Mouse (Mus musculus) gastrocnemius, postnatal 10 days (tissue): ENCODE data around the gene Ddx58. TPM values are rescaled to one million over a fixed set of nuclear protein-coding genes. Genes with fewer than 3 reads are reported as not detected.
A peak's percentile ranks its signal among the peaks of the same experiment; 100 is the strongest.

Source experiments
- DNase-seq: peaks from one replicate; pipeline ENCODE4 v3.0.0; 2021; ENCODE audit warnings: mixed read lengths
- total RNA-seq, 2 experiments: library from RNA; stranded (reverse); gene quantifications; 2 replicates each; pipeline ENCODE4 v1.2.3; 2021

Gene Ddx58
- total RNA-seq, 2 experiments from 2014 or later, result 3.8 to 6.3 TPM

DNA sequence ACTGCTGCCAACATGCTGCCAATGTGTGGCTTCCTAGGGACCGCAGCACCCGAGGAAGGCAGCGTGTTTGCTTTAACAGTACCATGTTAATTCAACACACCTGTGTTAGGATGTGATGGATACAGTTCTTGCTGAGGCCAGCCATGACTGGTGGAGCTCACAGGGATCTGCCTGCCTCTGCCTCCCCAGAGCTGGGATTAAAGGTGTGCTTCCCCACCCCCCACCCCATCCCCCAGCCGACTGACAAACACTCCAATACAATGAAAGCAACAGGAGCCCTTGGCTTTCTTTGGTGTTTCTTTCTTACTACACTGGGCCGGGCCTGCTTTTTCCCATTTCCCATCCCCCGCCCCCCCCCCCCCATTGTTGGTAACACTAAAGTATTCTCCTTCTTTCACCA is 5.4 kb downstream of the Ddx58 start:
- DNase-seq, result no peak

DNA sequence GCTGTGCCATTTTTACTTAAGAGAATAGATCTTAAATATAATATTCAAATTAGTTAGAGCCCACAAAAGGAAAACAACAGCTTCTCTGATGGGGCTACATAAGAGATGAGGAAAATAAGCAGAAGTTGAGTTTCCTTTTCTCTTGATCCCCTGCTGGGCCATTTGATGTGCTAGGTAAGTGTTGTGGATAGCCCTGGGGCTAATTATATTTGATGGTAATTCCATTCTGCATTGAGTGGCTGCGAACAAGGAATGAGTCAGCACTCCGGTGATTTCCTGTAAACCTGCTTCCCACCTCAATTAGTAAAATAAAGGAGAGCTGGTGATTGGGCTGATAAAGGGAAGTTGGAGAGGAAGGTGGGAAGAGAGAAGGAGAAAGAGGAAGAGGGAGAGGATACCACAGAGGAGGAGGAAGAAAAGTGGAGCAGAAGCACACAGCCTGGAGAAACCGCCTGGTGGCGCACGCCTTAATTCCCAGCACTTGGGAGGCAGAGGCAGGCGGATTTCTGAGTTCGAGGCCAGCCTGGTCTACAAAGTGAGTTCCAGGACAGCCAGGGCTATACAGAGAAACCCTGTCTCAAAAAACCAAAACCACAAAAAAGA is 6.5 kb downstream of the Ddx58 start:
- no peak for DNase-seq

DNA sequence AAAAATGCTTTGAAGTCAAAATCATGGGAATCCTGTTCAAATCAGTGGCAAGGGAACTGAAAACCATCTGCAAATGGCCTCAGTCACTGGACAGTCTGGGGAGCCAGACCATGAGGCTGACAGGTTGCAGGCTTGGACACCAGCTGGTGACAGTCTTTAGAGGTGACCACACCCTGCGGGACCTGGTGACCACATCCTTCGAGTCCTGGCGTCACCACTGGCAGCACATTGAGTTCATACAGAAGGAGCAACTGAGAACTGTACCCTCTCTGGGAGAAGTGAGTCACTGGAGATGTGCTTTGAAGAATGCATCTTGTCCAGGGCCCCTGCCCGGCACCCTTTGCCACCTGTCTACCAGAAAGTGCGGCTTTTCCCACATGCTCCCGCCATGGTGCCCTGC is 9.9 kb downstream of the Ddx58 start:
- no peak for DNase-seq

DNA sequence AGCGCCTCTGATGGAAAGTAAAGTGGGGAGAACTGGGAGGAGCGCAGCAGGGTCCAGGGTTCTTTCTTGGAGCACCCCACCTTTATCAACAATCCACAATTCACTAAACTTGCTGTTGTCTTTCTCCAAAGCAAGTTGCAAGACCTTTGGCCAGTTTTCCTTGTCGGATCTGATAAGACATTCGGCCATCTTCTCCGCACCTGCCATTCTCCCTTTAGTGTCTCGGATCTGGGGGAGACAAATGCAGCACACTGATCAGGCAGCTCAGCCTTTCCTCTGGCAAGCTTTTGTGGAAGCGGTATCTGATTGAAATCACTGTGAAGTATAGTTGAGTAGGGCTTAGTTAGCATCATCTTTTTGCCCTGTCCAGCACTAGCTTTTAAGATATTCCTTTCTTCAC is 11.7 kb downstream of the Ddx58 start:
- no peak for DNase-seq

DNA sequence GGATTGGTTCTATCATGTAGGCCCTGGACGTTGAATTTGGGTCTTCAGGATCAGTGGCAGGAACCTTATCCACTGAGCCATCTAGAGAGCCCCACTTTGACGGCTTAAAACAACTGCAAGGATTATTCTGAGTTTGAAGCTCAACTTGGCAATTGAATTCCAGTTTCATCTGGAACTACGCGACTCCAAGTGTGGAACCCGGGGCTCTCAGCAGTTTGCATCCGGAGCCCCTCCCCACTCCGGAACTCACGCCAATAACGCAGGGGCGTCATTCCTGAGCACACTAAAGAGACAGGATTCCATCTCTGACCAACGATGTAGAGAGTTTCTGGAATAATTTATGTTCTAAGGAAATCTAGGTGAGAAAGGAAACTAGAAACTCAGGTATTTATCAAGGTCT is 12.5 kb downstream of the Ddx58 start:
- DNase-seq, result no peak

DNA sequence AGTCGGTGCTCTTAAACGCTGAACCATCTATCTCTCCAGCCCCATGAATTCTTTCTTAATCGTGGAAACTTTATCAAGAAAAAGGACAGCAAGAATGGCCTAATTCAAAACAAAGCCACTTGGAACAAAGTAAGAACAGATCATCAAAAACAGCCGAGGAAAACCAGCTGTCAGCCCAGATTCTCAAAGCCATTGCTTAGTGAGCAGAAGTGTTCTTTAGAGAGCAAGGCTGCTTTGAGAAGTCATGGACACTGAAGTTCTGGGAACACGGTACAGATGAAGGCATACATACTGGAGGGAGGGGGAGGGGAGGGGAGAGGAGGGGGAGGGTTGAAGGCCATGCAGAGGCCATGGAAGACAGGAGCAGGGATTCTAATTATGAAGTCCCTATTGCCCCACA is 13.5 kb downstream of the Ddx58 start:
- DNase-seq, result no peak

DNA sequence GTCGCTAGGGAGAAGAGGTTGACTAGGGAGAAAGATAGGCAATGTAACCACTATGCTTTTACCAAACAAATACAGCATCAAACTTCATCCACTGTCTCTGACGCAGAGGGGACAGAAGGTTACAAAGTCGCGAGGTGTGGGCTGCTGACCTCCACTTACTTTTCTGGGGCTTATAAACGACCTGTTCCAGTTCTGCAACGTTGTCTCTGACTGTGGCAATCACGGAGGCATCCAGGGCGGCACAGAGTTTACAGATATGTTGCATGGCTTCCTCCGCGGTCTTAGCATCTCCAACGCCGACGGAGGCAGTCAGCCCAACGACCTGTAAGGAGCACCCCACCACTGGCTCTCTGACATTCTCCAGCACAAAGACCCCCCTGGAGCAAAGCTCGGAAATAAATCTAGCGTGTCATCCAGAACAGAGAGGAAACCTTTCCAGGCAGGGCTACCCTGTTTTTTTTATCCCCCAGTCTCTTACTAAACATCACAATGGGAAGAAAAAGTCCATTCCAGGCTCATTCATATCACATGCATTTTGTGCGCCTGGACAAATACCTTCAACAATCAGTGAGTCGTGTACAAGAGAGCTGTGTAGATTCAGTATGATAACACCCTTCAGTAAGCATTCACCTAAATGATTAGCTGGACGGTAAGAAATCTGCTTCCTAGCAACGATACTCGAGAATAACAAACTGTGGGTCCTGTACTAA is 17.6 kb downstream of the Ddx58 start:
- no peak for DNase-seq

DNA sequence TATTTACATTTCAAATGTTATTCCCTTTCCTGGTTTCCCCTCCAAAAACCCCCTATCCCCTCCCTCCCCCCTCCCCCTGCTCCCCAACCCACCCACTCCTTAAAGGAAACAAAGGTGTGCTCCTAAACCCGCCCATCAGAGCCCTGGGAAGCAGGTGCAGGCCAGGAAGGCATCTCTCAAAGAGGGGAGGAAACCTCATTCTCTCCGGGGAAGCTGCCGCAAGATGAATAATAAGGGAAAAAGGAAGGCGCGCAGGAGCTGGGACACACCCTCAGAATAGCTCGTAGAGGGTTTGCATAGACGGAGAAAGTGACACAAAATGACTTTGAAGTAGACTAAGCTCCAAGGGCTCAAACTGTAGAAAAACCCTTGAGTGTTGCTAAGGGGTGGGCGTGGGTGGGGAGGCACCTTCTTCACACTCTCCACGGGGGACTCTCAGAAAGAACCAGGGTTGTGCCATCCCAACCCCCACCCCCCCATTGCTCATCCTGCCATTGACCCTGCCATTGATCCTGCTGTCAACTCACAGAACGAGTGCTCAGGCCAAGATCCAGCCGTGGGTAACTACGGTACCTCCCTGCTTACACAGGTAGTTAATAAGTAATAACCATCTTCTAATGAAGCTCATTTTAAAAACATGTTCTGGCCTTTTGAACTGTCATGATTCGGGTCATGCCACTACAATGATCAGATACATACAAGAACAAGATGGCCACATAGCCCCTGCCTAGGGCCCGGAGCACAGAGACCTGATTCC is 18.4 kb downstream of the Ddx58 start:
- DNase-seq, result no peak

DNA sequence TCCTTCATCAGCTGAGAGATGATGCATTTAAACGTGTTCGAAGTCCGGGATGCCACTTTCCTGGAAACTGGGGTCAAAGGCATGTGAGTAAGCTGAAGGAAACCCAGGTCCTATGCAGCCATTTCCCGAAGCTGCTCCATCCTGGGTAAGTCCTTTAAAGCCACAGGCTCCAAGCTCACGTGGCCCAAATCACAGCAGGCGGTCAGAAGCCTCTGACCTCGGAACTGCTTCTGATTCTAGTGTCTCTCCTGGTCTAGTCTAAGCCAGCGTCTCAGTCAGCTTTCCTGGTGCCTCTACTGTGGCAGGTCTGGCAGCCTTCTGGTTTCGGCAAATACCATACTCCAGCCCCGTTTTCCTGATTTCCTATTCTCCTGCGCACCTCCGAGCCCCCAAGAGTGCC is 19.2 kb downstream of the Ddx58 start:
- DNase-seq, result no peak

DNA sequence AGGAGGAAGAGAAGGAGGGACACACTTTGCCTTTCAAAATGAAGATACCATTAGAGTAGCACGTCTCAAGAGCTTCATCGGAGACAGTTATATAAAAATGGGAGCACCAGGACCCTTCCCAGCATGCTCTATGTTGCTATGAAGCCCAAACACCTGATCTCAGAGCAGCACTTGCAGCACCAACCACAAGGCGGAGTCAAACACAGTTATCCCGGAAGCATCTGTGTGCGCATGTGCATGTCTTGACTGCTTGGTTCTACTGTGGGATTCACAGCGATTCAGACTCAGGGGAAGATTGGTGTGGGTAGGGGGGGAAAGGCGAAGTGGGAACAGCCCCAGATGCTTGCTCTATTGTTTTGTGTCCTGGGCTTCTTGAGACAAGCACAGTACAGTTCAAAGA is 21.2 kb downstream of the Ddx58 start:
- peak; percentile 22 for DNase-seq

DNA sequence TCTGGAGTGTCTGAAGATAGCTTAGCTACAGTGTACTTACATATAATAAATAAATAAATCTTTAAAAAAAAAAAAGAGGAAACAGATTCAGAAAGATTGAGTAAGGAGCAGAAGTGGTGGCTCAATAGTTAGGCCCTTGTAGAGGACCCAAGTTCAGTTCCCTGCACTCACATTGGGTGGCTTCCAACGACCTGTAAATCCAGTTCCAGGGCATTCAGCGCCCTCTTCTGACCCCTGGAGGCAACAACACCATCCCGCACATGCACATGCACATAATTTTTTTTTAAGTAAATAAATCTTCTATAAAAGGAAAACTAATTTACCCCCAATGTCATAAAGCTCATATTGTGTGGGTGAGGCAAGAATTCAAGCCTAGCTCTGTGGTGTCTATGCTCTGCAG is 21.7 kb downstream of the Ddx58 start:
- no peak for DNase-seq

DNA sequence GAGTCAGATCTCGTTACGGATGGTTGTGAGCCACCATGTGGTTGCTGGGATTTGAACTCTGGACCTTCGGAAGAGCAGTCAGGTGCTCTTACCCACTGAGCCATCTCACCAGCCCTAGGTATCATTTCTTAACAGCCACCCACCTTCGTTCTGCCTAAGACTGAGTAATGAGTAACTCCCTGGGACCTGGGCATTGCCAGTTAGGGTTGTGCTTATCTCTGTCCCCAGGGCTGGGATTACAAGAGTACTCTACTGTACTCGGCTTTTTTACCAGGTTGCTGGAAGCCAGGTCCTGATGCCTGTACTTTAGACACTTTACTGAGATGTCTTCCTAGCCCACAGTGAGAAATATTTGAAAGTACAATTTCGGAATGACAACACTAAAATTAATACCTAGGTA is 27.5 kb downstream of the Ddx58 start:
- no peak for DNase-seq

DNA sequence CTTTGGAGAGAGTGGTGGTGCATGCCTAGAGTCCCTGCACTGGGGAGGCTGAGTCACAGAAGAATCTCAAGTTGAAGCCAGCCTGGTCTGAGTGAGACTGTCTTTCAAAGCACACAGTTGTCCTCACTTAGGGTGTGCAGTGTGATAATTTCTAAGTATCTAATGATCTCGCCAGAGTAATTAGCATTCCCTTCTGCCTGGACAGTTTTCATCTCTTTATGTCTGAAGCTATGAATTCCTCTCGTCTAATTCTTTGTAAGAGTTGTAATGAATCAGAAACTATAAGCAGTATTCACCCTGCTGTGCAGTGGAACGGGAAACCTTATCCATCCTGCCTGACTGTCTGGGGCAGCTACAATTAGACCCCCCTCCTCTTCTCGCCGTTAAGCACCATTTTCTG is 31.9 kb downstream of the Ddx58 start:
- DNase-seq, result no peak

DNA sequence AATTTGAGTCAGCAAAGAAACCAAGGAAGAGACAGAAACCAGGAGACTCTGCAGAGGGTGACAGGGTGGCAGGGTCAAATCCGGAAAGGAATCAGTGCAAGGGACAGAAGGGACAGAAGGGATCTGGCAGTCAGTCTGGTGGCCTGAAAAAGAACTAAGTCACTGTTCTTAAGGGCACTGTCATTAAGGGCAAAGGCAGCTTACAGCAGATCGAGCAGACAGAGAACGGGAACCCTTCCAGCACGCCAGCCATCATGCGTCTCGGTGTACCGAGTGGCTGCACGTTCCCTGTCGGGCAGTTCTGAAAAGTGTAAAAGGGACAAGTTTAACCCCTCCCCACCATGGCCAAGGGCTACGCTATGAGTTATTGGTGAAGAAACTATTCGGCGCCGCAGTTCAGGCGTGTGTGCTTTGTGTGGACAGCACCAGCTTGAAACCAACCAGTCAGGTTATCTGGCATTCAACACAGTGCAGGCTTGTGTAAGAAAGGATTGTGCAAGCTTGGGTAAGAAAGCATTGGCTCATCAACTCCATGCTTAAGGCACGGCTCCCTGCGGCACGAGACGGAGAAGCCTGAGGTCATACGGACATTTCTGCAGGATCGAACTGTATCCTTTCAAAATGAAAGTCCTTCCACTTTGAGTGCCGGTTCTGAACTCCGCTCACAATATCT is 34.3 kb downstream of the Ddx58 start:
- DNase-seq, result no peak

DNA sequence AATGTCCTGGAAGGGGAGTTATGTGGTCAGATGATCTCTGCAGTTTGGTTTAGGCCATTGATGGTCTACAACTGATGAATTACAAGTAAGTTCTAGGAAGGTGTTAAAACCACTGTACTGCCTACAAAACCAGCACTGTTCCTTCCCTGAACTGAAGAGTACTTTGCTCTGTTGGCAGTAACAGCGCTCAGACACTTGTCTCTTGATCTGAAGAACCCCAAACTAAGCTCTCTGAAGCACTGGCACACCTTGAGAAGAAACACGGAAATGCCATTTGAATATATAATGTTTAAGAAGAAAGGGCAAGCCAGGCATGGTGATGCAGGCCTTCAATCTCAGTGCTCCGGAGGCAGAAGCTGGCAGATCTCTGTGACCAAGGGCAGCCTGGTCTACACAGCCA is 35.3 kb downstream of the Ddx58 start:
- DNase-seq, result no peak

DNA sequence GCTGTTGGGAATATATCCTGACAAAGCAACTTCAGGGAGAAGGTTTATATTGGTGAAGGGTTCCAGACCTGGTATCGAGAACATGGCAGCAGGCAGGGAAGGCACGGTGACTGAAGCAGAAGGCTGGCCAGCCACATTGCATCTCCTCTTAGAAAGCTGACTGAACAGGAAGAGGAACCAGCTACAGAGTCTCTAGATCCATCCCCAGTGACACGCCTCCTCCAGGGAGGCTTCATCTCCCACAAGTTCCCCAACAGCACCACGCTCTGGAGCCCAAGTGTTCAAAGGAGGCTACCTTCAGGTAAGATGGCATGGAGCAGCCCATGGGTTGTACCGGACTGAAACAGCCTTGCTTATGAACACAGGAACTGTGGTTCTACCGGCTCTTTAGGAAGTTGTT is 37.4 kb downstream of the Ddx58 start:
- DNase-seq, result no peak

DNA sequence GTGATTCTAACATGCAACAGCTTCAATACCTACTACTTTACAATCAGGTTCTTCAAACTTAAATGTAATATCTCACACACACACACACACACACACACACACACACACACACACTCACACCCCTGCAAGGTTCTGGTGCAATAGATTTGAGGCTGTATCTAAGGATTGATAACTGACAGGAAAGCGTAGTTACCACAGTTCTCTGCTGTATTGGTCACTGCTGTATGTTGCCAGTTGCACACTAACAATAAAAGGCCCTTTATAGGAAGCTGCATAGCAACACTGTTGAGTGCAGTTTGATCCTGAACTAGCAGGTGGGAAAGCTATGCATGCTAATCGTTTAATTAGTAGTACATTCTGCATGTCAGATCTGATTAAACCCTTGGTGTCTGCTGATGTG is 44.3 kb downstream of the Ddx58 start:
- no peak for DNase-seq

DNA sequence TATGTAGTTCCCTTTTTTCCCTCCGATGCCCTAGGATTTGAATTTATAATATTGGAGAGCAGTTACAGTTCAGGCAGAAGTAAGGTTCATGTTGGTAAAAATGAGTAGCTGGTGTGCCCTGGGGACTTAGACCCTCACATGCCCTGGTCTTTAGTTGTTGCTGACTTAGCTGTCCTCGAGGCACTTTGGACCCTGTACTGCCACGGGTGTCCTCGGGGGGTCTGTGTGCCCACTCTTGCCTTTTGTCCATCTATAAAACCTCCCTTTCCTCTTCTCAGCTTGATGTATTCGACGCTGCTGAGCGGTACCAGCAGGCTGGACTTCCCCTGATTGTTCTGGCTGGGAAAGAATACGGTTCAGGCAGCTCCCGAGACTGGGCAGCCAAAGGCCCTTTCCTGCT is 46.2 kb downstream of the Ddx58 start:
- no peak for DNase-seq

DNA sequence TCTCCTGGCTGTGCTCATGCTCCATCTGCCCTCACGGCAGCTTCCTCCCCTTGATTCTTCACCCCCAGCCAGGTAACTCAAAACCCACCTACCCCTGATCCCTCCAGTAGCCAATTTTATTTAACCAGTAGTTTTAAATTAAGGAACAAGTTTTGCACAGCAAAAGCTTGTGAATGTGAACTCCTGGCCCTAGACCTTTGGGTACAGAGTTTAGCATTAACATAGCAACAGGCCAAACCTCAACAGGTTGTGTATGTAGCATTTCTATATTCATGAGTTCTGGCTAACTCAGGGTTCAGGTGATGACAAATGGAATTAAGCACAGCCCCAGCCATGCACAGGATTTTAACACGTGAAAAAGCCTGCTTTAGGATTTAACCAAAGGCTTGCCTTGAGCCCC is 47.4 kb downstream of the Ddx58 start:
- DNase-seq, result no peak

DNA sequence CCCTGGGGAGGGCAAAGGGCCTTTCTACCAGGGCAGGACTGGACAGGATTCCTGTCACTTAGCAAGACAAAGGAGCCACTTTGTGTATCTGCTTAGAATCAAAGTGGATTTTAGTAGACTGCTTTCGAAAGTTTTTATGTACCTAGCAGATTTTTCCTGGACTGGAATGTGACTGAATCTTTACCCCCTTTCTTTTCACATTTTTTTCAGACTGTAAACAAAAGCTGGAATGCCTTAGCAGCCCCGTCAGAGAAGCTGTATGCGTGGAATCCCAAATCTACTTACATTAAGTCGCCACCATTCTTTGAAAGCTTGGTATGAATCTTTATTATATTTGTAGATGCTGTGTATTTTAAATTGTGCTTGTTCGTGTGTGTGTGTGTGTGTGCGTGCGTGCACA is 51.7 kb downstream of the Ddx58 start:
- no peak for DNase-seq

DNA sequence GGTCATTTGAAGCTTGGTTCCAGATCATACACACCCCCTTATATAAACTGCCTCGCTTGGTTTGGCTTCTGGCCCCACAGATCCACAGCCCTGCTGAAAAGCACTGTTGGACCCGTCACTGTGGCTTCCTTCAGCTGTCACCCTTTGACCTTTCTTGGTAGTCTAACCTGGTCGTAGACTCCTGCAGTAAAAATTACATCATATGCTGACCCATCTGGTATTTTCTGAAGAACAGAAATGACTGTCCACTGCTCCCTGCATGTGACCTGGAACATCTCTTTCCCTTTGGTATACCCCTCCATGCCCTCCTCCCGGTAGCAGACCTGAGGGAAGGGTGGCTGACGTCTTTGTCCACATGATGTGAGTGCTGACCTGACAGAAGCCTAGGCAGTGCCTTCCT is 55.2 kb downstream of the Ddx58 start:
- no peak for DNase-seq

DNA sequence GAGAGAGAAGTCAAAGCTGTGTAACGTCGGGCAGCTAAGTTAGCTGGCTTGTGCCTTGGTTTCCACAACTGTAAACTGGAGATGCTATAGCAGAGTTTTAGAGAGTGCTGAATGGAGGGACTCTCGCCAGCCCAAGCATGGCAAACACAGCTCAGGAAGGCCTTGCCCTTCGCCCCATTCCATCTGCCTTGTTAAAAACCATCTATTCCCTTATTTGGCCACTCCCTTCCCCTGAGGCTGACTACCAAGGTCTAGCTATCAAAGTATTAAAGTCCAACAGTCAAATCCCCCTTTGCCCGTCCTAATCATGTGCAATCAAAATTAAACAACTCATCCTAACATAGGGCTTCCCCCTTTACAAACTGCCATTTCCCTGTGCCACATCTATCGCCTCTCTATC is 55.8 kb downstream of the Ddx58 start:
- DNase-seq, result no peak

DNA sequence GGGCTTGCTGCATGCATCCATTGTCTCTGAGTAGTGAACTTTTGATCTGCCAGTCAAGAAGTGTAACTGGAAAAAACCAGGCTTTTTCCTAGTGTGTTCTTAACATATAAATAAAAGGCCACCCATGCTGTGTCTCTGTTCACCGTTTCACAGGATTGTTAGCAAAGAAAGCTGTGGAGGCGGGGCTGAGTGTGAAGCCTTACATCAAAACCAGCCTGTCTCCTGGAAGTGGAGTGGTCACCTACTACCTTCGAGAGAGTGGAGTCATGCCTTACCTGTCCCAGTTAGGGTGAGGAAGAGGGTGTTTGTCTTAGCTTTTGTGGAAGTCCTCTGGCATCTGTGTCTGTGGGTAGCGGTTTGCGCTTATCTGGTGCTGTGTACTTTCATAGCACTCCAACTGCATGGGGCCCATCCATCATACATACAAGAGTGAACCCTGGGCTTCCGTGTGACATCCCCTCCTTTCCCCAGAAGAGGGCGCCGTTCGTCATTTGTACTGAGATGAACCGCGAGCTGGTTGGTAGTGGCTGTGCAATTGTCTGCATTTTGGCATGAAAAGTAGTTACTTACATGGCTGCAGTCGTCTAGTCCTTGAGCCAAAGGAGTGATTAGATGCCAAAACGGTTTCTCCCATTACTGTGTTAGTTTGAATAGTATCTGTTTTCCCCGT is 56.8 kb downstream of the Ddx58 start:
- DNase-seq, result peak; percentile 68
